Mouse (Mus musculus) brain, embryonic 14.5 days (tissue): ENCODE data around the gene Nup188.

Experiments used
- CTCF ChIP-seq: fragments of 200-500 bp; IDR thresholded peaks from 2 replicates; pipeline ENCODE4 v1.5.1; 2012; ENCODE audit warnings: inconsistent platforms, mild to moderate bottlenecking, moderate library complexity, borderline replicate concordance; ENCODE audit not compliant: insufficient read depth, insufficient read length; ENCODE audit errors: extremely low read depth
- POLR2A ChIP-seq: fragments of 200-500 bp; IDR thresholded peaks from 2 replicates; pipeline ENCODE4 v1.6.1; 2012; ENCODE audit warnings: mild to moderate bottlenecking, inconsistent platforms, borderline replicate concordance; ENCODE audit not compliant: poor library complexity, insufficient read depth, insufficient read length, severe bottlenecking; ENCODE audit errors: extremely low read depth

GRCm38 (mm10) chr2:30299966-30300365, 13.8 kb downstream of the Nup188 start:
- no peak for TF ChIP-seq POLR2A
- TF ChIP-seq CTCF = no peak
